In genomic region chr11:70413961-70414360, GRCm38 (mm10) we compare ENCODE assay signal across 8 mouse cellular contexts. TPM values are rescaled to one million over a fixed set of nuclear protein-coding genes. Genes with fewer than 3 reads are reported as not detected.
DNase-seq lines count a peak whose midpoint lies in the region; ATAC-seq and TF ChIP-seq lines count a peak whose summit lies in the region.

No protein-coding gene starts in this region.

- H3K4me2 ChIP-seq in kidney, embryonic 16.5 days (replicated peaks; ENCODE audit: low read depth, low read length): no peak overlapping the region
- no peak overlapping the region for H3K4me2 ChIP-seq in hindbrain, postnatal 0 days (ENCODE audit: low read depth, low read length)

- no peak for ATAC-seq in kidney, embryonic 16.5 days (ENCODE audit: low FRiP score, low TSS enrichment)
- ATAC-seq in hindbrain, postnatal 0 days: no peak

- no peak overlapping the region for H3K27ac ChIP-seq in kidney, adult 2 months (ENCODE audit: insufficient read depth, low read depth, low read length)
- no peak overlapping the region for H3K27ac ChIP-seq in kidney, embryonic 16.5 days (ENCODE audit: low read length)
- H3K27ac ChIP-seq in hindbrain, postnatal 0 days: no peak overlapping the region
- no peak overlapping the region for H3K27ac ChIP-seq in limb, embryonic 10.5 days

- no peak for TF ChIP-seq POLR2A in kidney, adult 2 months (IDR thresholded peaks at IDR 0.05; ENCODE audit: low read depth, low read length)

- no peaks in the 10 kb centered on the region for H3K9me3 ChIP-seq in kidney, embryonic 16.5 days (ENCODE audit: low read length)
- no peaks in the 10 kb centered on the region for H3K9me3 ChIP-seq in hindbrain, postnatal 0 days (ENCODE audit: low read length)
- H3K9me3 ChIP-seq in limb, embryonic 10.5 days (replicated peaks): no peaks in the 10 kb centered on the region

- peak; percentile 86 for DNase-seq in kidney, adult 2 months
- DNase-seq in T-cell, adult 2 months (ENCODE audit: low spot score): peak; percentile 73
- DNase-seq in cerebellum, postnatal 4 days (ENCODE audit: low spot score in 2 of 2): peak; percentile 68 to 82
- peak; percentile 83 for DNase-seq in hindbrain, postnatal 0 days (ENCODE audit: low spot score)
- DNase-seq in limb, embryonic 10.5 days (ENCODE audit: low spot score): peak; percentile 82
- DNase-seq in retina, embryonic 14.5 days (ENCODE audit: low spot score): peak; percentile 90
- DNase-seq in thymus, postnatal 4 days: peak; percentile 88

- H3K4me1 ChIP-seq in kidney, adult 2 months (ENCODE audit: control insufficient read depth, insufficient read depth, low read length): no peaks in the 10 kb centered on the region; the same call in 1 of the 2 replicates
- peaks cover 8% of the 10 kb centered on the region for H3K4me1 ChIP-seq in kidney, embryonic 16.5 days (ENCODE audit: insufficient read depth, low read length)
- peaks cover 3% of the 10 kb centered on the region; the same call in 1 of the 2 replicates for H3K4me1 ChIP-seq in hindbrain, postnatal 0 days (ENCODE audit: insufficient read depth, low read length)
- H3K4me1 ChIP-seq in limb, embryonic 10.5 days: peaks cover 11% of the 10 kb centered on the region

- no peak overlapping the region for H3K4me3 ChIP-seq in kidney, adult 2 months (ENCODE audit: insufficient read depth, low read depth, low read length)
- no peak overlapping the region for H3K4me3 ChIP-seq in kidney, embryonic 16.5 days (ENCODE audit: low read length)
- no peak overlapping the region for H3K4me3 ChIP-seq in hindbrain, postnatal 0 days (ENCODE audit: low read length)
- no peak overlapping the region for H3K4me3 ChIP-seq in limb, embryonic 10.5 days

- H3K36me3 ChIP-seq in kidney, adult 2 months (ENCODE audit: control insufficient read depth, insufficient read depth, low read length): no peaks in the 10 kb centered on the region
- no peaks in the 10 kb centered on the region for H3K36me3 ChIP-seq in kidney, embryonic 16.5 days (ENCODE audit: insufficient read depth, low read length)
- H3K36me3 ChIP-seq in hindbrain, postnatal 0 days (ENCODE audit: insufficient read depth, low read length): no peaks in the 10 kb centered on the region
- no peaks in the 10 kb centered on the region for H3K36me3 ChIP-seq in limb, embryonic 10.5 days

- no peak overlapping the region for H3K9ac ChIP-seq in kidney, embryonic 16.5 days (replicated peaks; ENCODE audit: low read length)
- H3K9ac ChIP-seq in hindbrain, postnatal 0 days (replicated peaks; ENCODE audit: low read length): no peak overlapping the region

- no peaks in the 10 kb centered on the region for H3K27me3 ChIP-seq in kidney, adult 2 months (replicated peaks; ENCODE audit: control insufficient read depth, insufficient read depth, low read length)
- no peaks in the 10 kb centered on the region for H3K27me3 ChIP-seq in kidney, embryonic 16.5 days (ENCODE audit: insufficient read depth, low read length)
- no peaks in the 10 kb centered on the region for H3K27me3 ChIP-seq in hindbrain, postnatal 0 days (ENCODE audit: insufficient read depth, low read length)
- H3K27me3 ChIP-seq in limb, embryonic 10.5 days (ENCODE audit: low read depth, poor library complexity, severe bottlenecking): no peaks in the 10 kb centered on the region

- TF ChIP-seq CTCF in kidney, adult 2 months (conservative IDR thresholded peaks at IDR 0.05; ENCODE audit: insufficient read depth, insufficient read length, low read depth, low read length): peak; percentile 60
- TF ChIP-seq CTCF in hindbrain, postnatal 0 days (IDR thresholded peaks at IDR 0.05; ENCODE audit: low read depth): peak; percentile 94

- WGBS in kidney, adult 2 months: under 1% methylated on average over 3 of the region's 3 CpGs
- WGBS in kidney, embryonic 16.5 days: 3% methylated on average over 3 of the region's 3 CpGs
- 3% methylated on average over 3 of the region's 3 CpGs for WGBS in hindbrain, postnatal 0 days
- 9% methylated on average over 3 of the region's 3 CpGs for WGBS in limb, embryonic 10.5 days

RNA-seq across cellular contexts. Expression of gene Pelp1, which starts 4.1 kb away (rescaled TPM):
- polyA plus RNA-seq in kidney, adult 2 months (2012; rRNA removed): 12.4 and 12.9 TPM in 2 replicates
- polyA plus RNA-seq in kidney, embryonic 16.5 days (2015; fragmentation: Nextera tagmentation; extraction: Ambion mirVana): 40.3 and 41.9 TPM in 2 replicates
- total RNA-seq in hindbrain, postnatal 0 days (2014; rRNA removed): 33.7 and 57.5 TPM in 2 replicates
- polyA plus RNA-seq in hindbrain, postnatal 0 days (2015; fragmentation: Nextera tagmentation; extraction: Ambion mirVana): 23.6 and 25.5 TPM in 2 replicates
- 63.0 and 65.1 TPM in 2 replicates for polyA plus RNA-seq in limb, embryonic 10.5 days (2016; fragmentation: Nextera tagmentation; extraction: Ambion mirVana)

RNA-seq across cellular contexts. Expression of gene Arrb2, which starts 18.5 kb away (rescaled TPM):
- polyA plus RNA-seq in kidney, adult 2 months (2012; rRNA removed): 30.2 and 33.7 TPM in 2 replicates
- polyA plus RNA-seq in kidney, embryonic 16.5 days (2015; fragmentation: Nextera tagmentation; extraction: Ambion mirVana): 15.3 and 19.0 TPM in 2 replicates
- total RNA-seq in hindbrain, postnatal 0 days (2014; rRNA removed): 83.3 and 106 TPM in 2 replicates
- polyA plus RNA-seq in hindbrain, postnatal 0 days (2015; fragmentation: Nextera tagmentation; extraction: Ambion mirVana): 51.9 and 56.3 TPM in 2 replicates
- polyA plus RNA-seq in limb, embryonic 10.5 days (2016; fragmentation: Nextera tagmentation; extraction: Ambion mirVana): 24.6 and 25.5 TPM in 2 replicates

RNA-seq across cellular contexts. Expression of gene Med11, which starts 37.8 kb away (rescaled TPM):
- 27.0 and 27.9 TPM in 2 replicates for polyA plus RNA-seq in kidney, adult 2 months (2012; rRNA removed)
- 43.9 and 46.3 TPM in 2 replicates for polyA plus RNA-seq in kidney, embryonic 16.5 days (2015; fragmentation: Nextera tagmentation; extraction: Ambion mirVana)
- 22.9 and 23.7 TPM in 2 replicates for total RNA-seq in hindbrain, postnatal 0 days (2014; rRNA removed)
- polyA plus RNA-seq in hindbrain, postnatal 0 days (2015; fragmentation: Nextera tagmentation; extraction: Ambion mirVana): 29.3 and 30.5 TPM in 2 replicates
- 48.4 and 51.5 TPM in 2 replicates for polyA plus RNA-seq in limb, embryonic 10.5 days (2016; fragmentation: Nextera tagmentation; extraction: Ambion mirVana)

RNA-seq across cellular contexts. Expression of gene Zmynd15, which starts 45.3 kb away (rescaled TPM):
- 11.6 and 12.4 TPM in 2 replicates for polyA plus RNA-seq in kidney, adult 2 months (2012; rRNA removed)
- 1.4 and 1.5 TPM in 2 replicates for polyA plus RNA-seq in kidney, embryonic 16.5 days (2015; fragmentation: Nextera tagmentation; extraction: Ambion mirVana)
- 0.11 and 1.2 TPM in 2 replicates for total RNA-seq in hindbrain, postnatal 0 days (2014; rRNA removed)
- polyA plus RNA-seq in hindbrain, postnatal 0 days (2015; fragmentation: Nextera tagmentation; extraction: Ambion mirVana): 0.39 and 0.96 TPM in 2 replicates
- 0.09 TPM in 1 of 2 replicates, not detected in the other for polyA plus RNA-seq in limb, embryonic 10.5 days (2016; fragmentation: Nextera tagmentation; extraction: Ambion mirVana)

RNA-seq across cellular contexts. Expression of gene Cxcl16, which starts 45.8 kb away (rescaled TPM):
- 99.3 and 103 TPM in 2 replicates for polyA plus RNA-seq in kidney, adult 2 months (2012; rRNA removed)
- 9.1 and 9.7 TPM in 2 replicates for polyA plus RNA-seq in kidney, embryonic 16.5 days (2015; fragmentation: Nextera tagmentation; extraction: Ambion mirVana)
- total RNA-seq in hindbrain, postnatal 0 days (2014; rRNA removed): 2.8 and 3.3 TPM in 2 replicates
- polyA plus RNA-seq in hindbrain, postnatal 0 days (2015; fragmentation: Nextera tagmentation; extraction: Ambion mirVana): 3.4 and 4.1 TPM in 2 replicates
- 0.49 TPM in 2 replicates for polyA plus RNA-seq in limb, embryonic 10.5 days (2016; fragmentation: Nextera tagmentation; extraction: Ambion mirVana)
